Mouse (Mus musculus): ENCODE results near the gene Tbc1d21.

DNA sequence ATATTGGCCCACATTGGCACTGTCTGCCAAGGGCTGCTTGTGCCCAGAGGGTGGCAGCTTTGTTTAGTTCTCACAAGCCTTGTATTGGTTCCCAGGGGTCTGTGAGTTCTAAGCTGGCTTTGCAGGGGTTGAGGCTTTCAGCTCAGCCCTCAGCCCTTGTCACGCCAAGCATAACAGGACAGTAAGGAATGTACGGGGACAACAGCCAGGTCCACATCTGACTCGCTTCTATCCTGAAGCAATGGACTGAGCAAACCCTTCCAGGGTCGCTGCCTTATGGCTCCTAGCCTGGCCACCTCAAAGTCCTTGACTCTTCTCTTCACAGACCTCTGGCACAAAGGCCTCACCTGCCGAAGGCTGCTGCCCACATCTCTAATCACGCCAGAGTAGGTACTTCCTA, 22.5 kb downstream of the Tbc1d21 start:
- TF ChIP-seq CTCF (IDR thresholded peaks at IDR 0.05; ENCODE audit: insufficient read depth, low read depth, low read length) = no peak
- no peak for TF ChIP-seq POLR2A (IDR thresholded peaks at IDR 0.05; ENCODE audit: insufficient read depth, low read depth, low read length)
